Mouse (Mus musculus) limb, embryonic 11.5 days (tissue): ENCODE results near the gene Slc30a3. TPM values are rescaled to one million over a fixed set of nuclear protein-coding genes. Genes with fewer than 3 reads are reported as not detected.

Experiments
- ATAC-seq: fragments of 200-750 bp; cut with Nextera tagmentation; 2 replicates; pipeline ENCODE4 v1.8.0; 2017; ENCODE audit warnings: low read depth; ENCODE audit not compliant: insufficient number of reproducible peaks, low FRiP score, low TSS enrichment
- DNase-seq: peaks from one replicate; pipeline ENCODE4 v3.0.0-alpha.2; 2015; ENCODE audit warnings: low spot score
- H3K27ac ChIP-seq: fragments of 300-500 bp; sonication (generic); replicated peaks from 2 replicates; pipeline ENCODE4 v1.5.1; 2014; ENCODE audit warnings: low read depth, mild to moderate bottlenecking, low read length
- H3K27me3 ChIP-seq: fragments of 300-500 bp; sonication (generic); 2 replicates; pipeline ENCODE4 v1.6.1; 2014; ENCODE audit warnings: mild to moderate bottlenecking, low read length, mixed read lengths; ENCODE audit not compliant: control insufficient read depth, insufficient read depth
- H3K36me3 ChIP-seq: fragments of 300-500 bp; sonication (generic); 2 replicates; pipeline ENCODE4 v1.6.1; 2014; ENCODE audit warnings: mild to moderate bottlenecking, low read length, moderate library complexity, mixed read lengths; ENCODE audit not compliant: control insufficient read depth, insufficient read depth
- H3K4me1 ChIP-seq: fragments of 300-500 bp; sonication (generic); 2 replicates; pipeline ENCODE4 v1.6.1; 2014; ENCODE audit warnings: low read length, mixed read lengths; ENCODE audit not compliant: control insufficient read depth, insufficient read depth
- H3K4me2 ChIP-seq: fragments of 300-500 bp; sonication (generic); 2 replicates; pipeline ENCODE4 v1.6.1; 2014; ENCODE audit warnings: low read depth, mild to moderate bottlenecking, moderate library complexity; ENCODE audit not compliant: severe bottlenecking
- H3K4me3 ChIP-seq: fragments of 300-500 bp; sonication (generic); 2 replicates; pipeline ENCODE4 v1.5.1; 2014; ENCODE audit warnings: low read depth, low read length
- H3K9ac ChIP-seq: fragments of 300-500 bp; sonication (generic); 2 replicates; pipeline ENCODE4 v1.6.1; 2014; ENCODE audit warnings: mild to moderate bottlenecking, low read length
- H3K9me3 ChIP-seq: fragments of 300-500 bp; sonication (generic); 2 replicates; pipeline ENCODE4 v1.6.1; 2016; ENCODE audit warnings: low read length; ENCODE audit not compliant: control insufficient read depth
- WGBS: fragments of 180-500 bp; shearing (Covaris S2); extraction: QIAGEN DNeasy Blood & Tissue Kit; methylation state at CpG from one replicate; pipeline ENCODE4 v1.1.7; 2014; 5-methylcytosine and 5-hydroxymethylcytosine counted together
- polyA plus RNA-seq: library from polyadenylated mRNA; unstranded; fragments of >200 nt; fragmentation: Nextera tagmentation; extraction: Ambion mirVana; gene quantifications from 2 replicates; pipeline ENCODE4 v1.2.1, GENCODE M21; 2014

Slc30a3 gene
- polyA plus RNA-seq, 1 experiment from 2014 or later, result not detected

DNA sequence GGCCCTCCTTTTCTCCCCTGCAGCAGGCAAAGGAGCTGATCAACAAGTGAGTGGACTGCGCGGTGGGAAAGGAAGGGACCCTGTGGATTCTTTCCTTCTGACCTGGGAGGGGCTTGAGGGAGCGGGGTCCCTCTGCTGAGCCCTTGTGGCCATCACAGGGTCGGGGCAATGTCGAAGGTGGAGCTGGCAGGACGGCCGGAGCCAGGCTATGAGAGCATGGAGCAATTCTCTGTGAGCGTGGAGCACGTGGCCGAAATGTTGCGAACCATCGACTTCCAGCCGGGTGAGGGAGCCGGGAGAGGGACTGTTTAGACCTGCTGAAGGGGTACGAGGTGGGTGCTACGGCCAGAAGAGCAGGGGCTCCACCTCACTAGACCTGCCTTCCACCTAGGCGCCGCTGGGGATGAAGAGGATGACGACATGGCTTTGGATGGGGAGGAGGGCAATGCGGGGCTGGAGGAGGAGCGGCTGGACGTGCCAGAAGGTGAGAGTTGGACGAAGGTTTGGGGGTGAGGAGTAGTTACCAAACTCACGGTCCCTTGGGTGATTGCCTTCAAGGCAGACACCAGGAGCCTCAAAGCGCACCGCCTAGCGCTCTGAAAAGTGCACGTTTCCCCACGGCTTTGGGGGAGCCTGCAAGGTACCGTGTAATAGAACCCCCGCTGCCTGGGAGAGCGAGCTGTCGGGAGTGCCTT is 28.8 kb upstream of the Slc30a3 start:
- Histone ChIP-seq H3K4me2 (peak overlapping the region; percentile 26), H3K9ac (no peak overlapping the region), H3K36me3 (no peaks in the 10 kb centered on the region), H3K27ac (no peak overlapping the region), H3K4me1 (peaks cover 8% of the 10 kb centered on the region), H3K27me3 (peaks cover 55% of the 10 kb centered on the region), H3K4me3 (no peak overlapping the region), H3K9me3 (no peaks in the 10 kb centered on the region)
- under 1% methylated on average over 33 of the region's 33 CpGs for WGBS
- ATAC-seq (no peak), DNase-seq (peak; percentile 26)

DNA sequence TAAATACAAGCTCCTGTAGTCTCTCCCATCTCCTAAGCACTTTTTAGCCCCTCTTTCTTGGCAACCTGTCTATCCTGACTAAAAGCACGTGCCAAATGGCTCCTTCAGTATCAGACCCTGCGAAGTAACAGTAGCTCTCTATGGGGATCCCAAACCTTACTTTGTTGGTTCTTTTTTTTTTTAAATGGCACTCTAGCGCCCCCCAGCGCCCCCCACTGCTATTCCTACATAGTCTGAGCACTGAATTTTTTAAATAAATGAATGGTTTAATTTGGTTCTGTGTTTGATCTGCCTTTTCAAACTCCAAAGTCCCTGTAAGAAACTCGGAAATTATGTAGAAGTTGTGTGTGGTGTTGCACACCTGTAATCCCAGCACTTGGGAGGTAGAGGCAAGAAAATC is 18.0 kb upstream of the Slc30a3 start:
- H3K9ac ChIP-seq, result no peak overlapping the region
- no peak for DNase-seq
- 41% methylated on average over 5 of the region's 5 CpGs for WGBS
- no peak for ATAC-seq
- no peak overlapping the region for H3K27ac ChIP-seq
- no peaks in the 10 kb centered on the region for H3K4me1 ChIP-seq
- no peaks in the 10 kb centered on the region for H3K27me3 ChIP-seq
- H3K4me2 ChIP-seq, result no peak overlapping the region
- no peaks in the 10 kb centered on the region for H3K9me3 ChIP-seq
- H3K36me3 ChIP-seq, result no peaks in the 10 kb centered on the region
- H3K4me3 ChIP-seq, result no peak overlapping the region

DNA sequence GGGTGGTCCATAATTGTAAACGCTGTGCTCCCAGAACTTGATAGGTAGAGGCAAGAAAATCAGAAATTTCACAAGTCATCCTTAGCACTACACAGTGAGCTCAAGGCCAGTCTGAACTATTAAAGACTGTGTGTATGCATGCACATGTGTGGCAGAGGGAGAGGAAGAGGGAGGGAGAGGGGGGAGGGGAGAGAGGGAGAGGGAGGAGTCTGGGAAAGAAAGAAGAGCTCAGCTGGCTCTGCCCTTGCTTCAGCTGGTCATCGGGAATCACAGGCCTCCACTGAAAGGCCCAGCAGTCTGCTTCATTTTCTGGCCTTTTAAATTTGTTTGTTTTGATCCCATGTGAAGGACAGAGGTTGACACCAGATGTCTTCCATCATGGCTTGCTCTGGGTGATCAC is 15.4 kb upstream of the Slc30a3 start:
- Histone ChIP-seq H3K9ac (no peak overlapping the region), H3K27me3 (no peaks in the 10 kb centered on the region), H3K9me3 (no peaks in the 10 kb centered on the region), H3K4me2 (no peak overlapping the region), H3K4me1 (no peaks in the 10 kb centered on the region), H3K27ac (no peak overlapping the region), H3K4me3 (no peak overlapping the region), H3K36me3 (no peaks in the 10 kb centered on the region)
- DNase-seq (no peak), ATAC-seq (no peak)
- WGBS, result 45% methylated on average over 2 of the region's 2 CpGs

DNA sequence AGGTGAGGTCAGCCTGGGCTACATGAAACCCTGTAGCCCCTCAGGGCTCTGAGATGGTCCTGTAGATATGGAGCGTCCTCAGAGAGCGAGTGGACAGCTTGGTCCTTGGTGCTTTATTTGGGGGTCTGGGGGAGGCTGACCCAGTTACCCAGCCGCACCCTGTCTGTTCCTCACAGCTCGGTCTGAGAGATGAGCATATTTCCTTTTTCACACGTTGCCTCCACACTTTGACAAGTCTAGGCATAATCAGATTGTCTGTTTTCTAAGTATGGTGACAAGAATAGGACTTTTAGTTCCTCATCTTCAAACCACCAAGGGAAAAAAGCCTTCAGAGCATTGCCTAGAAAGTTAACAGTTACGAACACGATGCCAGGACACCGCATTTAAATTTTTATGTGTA is 13.1 kb upstream of the Slc30a3 start:
- no peaks in the 10 kb centered on the region for H3K27me3 ChIP-seq
- no peak overlapping the region for H3K27ac ChIP-seq
- H3K9ac ChIP-seq, result no peak overlapping the region
- no peaks in the 10 kb centered on the region for H3K36me3 ChIP-seq
- no peak overlapping the region for H3K4me2 ChIP-seq
- no peak overlapping the region for H3K4me3 ChIP-seq
- WGBS, result 85% methylated on average over 8 of the region's 8 CpGs
- no peak for ATAC-seq
- no peak for DNase-seq
- H3K9me3 ChIP-seq, result no peaks in the 10 kb centered on the region
- H3K4me1 ChIP-seq, result no peaks in the 10 kb centered on the region

DNA sequence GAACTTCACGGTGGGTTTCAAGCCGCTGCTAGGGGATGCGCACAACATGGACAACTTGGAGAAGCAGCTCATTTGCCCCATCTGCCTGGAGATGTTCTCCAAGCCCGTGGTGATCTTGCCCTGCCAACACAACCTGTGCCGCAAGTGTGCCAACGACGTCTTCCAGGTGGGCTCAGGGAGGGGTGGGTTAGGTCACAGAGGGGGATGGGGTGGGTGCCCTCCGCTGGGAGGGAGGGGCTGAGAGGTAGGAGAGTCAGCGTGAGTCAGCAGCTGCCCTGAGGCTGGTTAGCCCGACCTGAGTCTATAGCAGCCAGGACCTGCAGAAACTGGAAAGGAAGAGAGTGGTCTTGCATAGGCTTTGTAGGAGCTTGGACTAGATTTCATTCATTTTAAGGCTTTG is 8.9 kb upstream of the Slc30a3 start:
- Histone ChIP-seq H3K4me1 (no peaks in the 10 kb centered on the region), H3K9me3 (no peaks in the 10 kb centered on the region), H3K9ac (no peak overlapping the region), H3K27ac (no peak overlapping the region), H3K27me3 (no peaks in the 10 kb centered on the region), H3K36me3 (no peaks in the 10 kb centered on the region), H3K4me3 (no peak overlapping the region), H3K4me2 (no peak overlapping the region)
- ATAC-seq (no peak), DNase-seq (no peak)
- 19% methylated on average over 10 of the region's 10 CpGs for WGBS

DNA sequence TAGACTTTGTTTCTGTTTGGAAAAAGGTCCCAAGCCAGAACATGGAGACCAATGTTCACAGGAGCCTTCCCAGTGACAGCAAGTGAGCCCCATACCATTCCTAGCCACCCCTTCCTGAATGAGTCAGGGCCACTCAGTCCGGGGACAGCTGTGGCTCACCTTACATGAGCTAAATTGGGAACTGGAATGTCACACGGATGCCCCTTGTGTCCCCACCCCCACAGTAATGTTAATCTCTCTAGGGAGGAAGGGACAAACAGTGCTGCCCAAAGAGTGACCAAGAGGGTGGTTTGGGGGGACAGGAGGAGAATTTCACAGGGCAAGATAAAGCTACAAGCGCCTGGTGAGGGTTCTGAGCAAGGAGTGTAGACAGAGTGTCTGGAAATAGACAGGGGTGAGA is 8.3 kb upstream of the Slc30a3 start, which contains the start of gene Trim54:
TSS of gene Trim54 (plus strand) at position 359 of the 400 bp plus-strand sequence.
- DNase-seq (no peak), ATAC-seq (no peak)
- Histone ChIP-seq H3K4me3 (no peak within 1 kb of the TSS), H3K9ac (no peak within 1 kb of the TSS), H3K27me3 (no peaks in the 10 kb centered on the region), H3K36me3 (no peaks in the 10 kb centered on the region), H3K27ac (no peak within 1 kb of the TSS), H3K9me3 (no peaks in the 10 kb centered on the region), H3K4me1 (no peaks in the 10 kb centered on the region), H3K4me2 (no peak within 1 kb of the TSS)
- 38% methylated on average over 3 of the region's 3 CpGs for WGBS

DNA sequence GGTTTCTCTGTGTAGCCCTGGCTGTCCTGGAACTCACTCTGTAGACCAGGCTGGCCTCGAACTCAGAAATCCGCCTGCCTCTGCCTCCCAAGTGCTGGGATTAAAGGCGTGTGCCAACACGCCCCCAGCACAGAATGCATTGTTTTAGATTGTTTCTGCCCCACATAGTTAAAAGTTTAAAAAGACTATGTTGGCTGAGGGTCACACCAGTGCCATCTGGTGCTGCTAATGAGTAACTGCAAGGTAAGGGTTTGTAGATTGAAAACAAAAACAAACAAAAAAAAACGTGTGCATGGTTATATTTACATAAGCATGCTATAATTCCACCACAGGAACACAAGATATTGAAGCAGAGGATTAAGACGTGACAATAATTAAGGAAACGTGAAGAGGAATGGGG is 2.7 kb upstream of the Slc30a3 start:
- Histone ChIP-seq H3K9me3 (no peaks in the 10 kb centered on the region), H3K4me3 (no peak overlapping the region), H3K4me1 (no peaks in the 10 kb centered on the region), H3K27ac (no peak overlapping the region), H3K27me3 (no peaks in the 10 kb centered on the region), H3K4me2 (no peak overlapping the region), H3K9ac (no peak overlapping the region), H3K36me3 (no peaks in the 10 kb centered on the region)
- WGBS, result 31% methylated on average over 7 of the region's 7 CpGs
- ATAC-seq (no peak), DNase-seq (no peak)

DNA sequence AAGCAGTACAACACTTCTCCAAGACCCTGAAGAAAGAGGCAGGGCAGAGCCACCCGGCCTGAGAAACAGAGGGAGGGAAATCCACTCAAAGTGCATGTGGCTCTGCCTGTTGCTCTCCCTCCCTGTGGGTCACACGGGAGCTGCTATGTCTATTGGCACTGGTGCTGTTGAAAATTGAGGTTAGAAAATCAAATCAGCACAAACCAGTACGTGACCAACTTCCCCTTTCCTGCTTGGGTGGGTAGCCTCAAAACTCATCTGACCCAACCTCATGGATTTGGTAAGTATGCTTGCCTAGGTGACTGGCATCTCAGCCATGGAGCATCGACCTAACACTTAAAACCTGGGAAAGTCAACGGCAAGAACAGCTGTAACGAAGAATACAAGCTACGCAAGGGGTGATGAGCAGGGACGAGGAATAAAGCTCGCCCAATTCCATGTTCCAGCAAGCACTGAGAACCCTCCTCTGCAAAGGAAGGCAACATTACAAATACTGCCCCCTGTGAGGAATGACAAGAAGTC is 2.2 kb downstream of the Slc30a3 start, which contains the start of gene Dnajc5g:
TSS of gene Dnajc5g (plus strand) at position 472 of the 522 bp plus-strand sequence.
- no peaks in the 10 kb centered on the region for H3K4me1 ChIP-seq
- WGBS, result 86% methylated on average over 9 of the region's 9 CpGs
- no peak within 1 kb of the TSS for H3K27ac ChIP-seq
- H3K36me3 ChIP-seq, result no peaks in the 10 kb centered on the region
- H3K4me3 ChIP-seq, result no peak within 1 kb of the TSS
- H3K4me2 ChIP-seq, result no peak within 1 kb of the TSS
- no peak for ATAC-seq
- no peaks in the 10 kb centered on the region for H3K27me3 ChIP-seq
- DNase-seq, result no peak
- no peaks in the 10 kb centered on the region for H3K9me3 ChIP-seq
- H3K9ac ChIP-seq, result no peak within 1 kb of the TSS
